Mouse (Mus musculus): ENCODE data around the gene Slc8a2. TPM values are rescaled to one million over a fixed set of nuclear protein-coding genes. Genes with fewer than 3 reads are reported as not detected.

Slc8a2 gene
- polyA plus RNA-seq, 2 experiments = 0.08 TPM; not detected in 1

DNA sequence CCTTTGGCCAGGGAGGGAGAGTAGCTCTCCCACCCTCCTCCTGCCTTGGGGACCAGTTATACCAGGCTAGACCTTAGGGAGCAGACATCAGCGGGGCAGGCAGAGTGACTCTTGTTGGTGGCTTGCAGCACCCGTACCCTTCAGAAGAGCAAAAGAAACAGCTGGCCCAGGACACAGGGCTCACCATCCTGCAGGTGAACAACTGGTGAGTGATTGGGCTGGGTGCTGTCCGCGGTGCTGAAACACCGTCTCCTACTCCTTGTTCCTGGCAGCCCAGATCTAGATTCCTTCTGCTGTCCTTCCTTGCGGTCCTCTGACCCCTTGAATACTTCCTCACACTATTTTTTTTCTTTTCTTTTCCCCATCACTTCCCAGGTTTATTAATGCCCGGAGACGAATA, 54.0 kb downstream of the Slc8a2 start:
- DNase-seq (ENCODE audit: low read depth in 3 of 3, low spot score in 3 of 3) = peak; percentile 23 to 31 (median 28)
- Histone ChIP-seq H3K4me1 (replicated peaks; ENCODE audit: control insufficient read depth in 2 of 2, insufficient read depth in 2 of 2, low read length in 1 of 2) (0 out of 4 replicates have a peak, but pooled peaks cover 0 to 2% of the 10 kb centered on the region in 2 experiments), H3K4me2 (ENCODE audit: low read depth) (no peak overlapping the region), H3K4me3 (ENCODE audit: insufficient read depth in 1 of 2, low read depth in 2 of 2, low read length in 2 of 2) (no peak overlapping the region), H3K36me3 (replicated peaks; ENCODE audit: control insufficient read depth, insufficient read depth, low read depth) (no peaks in the 10 kb centered on the region), H3K9ac (replicated peaks) (no peak overlapping the region), H3K27me3 (ENCODE audit: control insufficient read depth, insufficient read depth, low read length) (no peaks in the 10 kb centered on the region), H3K9me3 (ENCODE audit: control insufficient read depth, low read length) (no peaks in the 10 kb centered on the region), H3K27ac (no peak overlapping the region)
- TF ChIP-seq CTCF (IDR thresholded peaks at IDR 0.05; ENCODE audit: low read depth) = no peak
- TF ChIP-seq EP300 (IDR thresholded peaks at IDR 0.05; ENCODE audit: low read depth) = no peak
- no peak for ATAC-seq (ENCODE audit: insufficient read depth)
- WGBS (ENCODE audit: insufficient replicate concordance) = 13% methylated on average over 8 of the region's 8 CpGs

DNA sequence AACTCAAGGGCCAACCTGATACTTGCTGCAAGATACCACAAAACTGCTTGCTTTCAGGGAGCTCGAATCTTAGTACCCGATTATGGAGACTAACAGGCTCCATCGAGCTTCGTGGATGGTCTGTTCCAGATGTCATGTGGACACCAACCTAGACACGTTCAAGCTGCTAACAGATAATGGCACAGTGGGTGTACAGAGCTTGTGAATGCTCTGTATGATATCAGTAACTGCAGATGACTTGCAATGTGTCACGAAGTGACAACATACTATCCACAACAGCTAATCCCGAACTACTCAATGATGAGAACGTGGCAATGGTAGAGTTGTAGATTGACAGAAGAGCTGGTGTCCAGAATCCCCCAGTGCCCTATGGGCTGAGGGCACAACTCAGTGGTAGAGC, 57.9 kb downstream of the Slc8a2 start:
- Histone ChIP-seq H3K9ac (replicated peaks) (no peak overlapping the region), H3K27ac (no peak overlapping the region), H3K36me3 (replicated peaks; ENCODE audit: control insufficient read depth, insufficient read depth, low read depth) (no peaks in the 10 kb centered on the region), H3K9me3 (ENCODE audit: control insufficient read depth, low read length) (no peaks in the 10 kb centered on the region), H3K27me3 (ENCODE audit: control insufficient read depth, insufficient read depth, low read length) (no peaks in the 10 kb centered on the region), H3K4me3 (ENCODE audit: insufficient read depth in 1 of 2, low read depth in 2 of 2, low read length in 2 of 2) (no peak overlapping the region), H3K4me2 (ENCODE audit: low read depth) (no peak overlapping the region), H3K4me1 (replicated peaks; ENCODE audit: control insufficient read depth in 2 of 2, insufficient read depth in 2 of 2, low read length in 1 of 2) (0 out of 4 replicates have a peak, but pooled peaks cover 0 to 2% of the 10 kb centered on the region in 2 experiments)
- WGBS (ENCODE audit: insufficient replicate concordance) = 28% methylated on average over 8 of the region's 8 CpGs
- ATAC-seq (ENCODE audit: insufficient read depth) (peak; percentile 60; the same call in 1 of the 2 replicates), DNase-seq (ENCODE audit: low read depth in 3 of 3, low spot score in 3 of 3) (no peak)
- TF ChIP-seq CTCF (IDR thresholded peaks at IDR 0.05; ENCODE audit: low read depth) = no peak
- TF ChIP-seq EP300 (IDR thresholded peaks at IDR 0.05; ENCODE audit: low read depth) = 0 out of 2 replicates have a peak, but pooled peaks have one; percentile 19

DNA sequence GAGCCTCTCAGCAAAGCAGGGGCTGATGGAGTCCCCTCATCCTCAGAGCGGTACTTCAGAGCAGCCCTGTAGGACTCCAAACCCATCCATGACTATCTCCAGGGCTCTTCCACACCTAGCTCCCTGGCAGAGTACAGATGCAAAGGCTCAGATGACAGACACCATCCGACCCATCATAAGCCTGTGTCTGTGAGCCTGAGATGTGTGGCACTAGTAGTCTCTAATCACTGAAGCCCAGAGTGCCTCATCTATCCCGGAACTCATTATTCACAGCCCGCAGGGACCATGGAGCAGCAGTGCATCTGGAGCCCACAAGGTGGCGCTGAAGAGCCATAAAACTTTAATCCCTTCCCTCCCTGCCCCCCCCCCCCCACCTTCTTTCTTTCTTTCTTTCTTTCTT, 62.7 kb downstream of the Slc8a2 start:
- no peaks in the 10 kb centered on the region for H3K9me3 ChIP-seq (ENCODE audit: control insufficient read depth, low read length)
- H3K27ac ChIP-seq = no peak overlapping the region
- ATAC-seq (ENCODE audit: insufficient read depth) (peak; percentile 38; the same call in 1 of the 2 replicates), DNase-seq (ENCODE audit: low read depth in 3 of 3, low spot score in 3 of 3) (peak; percentile 39 to 62 (median 40))
- 18% methylated on average over 5 of the region's 5 CpGs for WGBS (ENCODE audit: insufficient replicate concordance)
- no peaks in the 10 kb centered on the region for H3K27me3 ChIP-seq (ENCODE audit: control insufficient read depth, insufficient read depth, low read length)
- no peak overlapping the region for H3K4me3 ChIP-seq (ENCODE audit: insufficient read depth in 1 of 2, low read depth in 2 of 2, low read length in 2 of 2)
- H3K4me2 ChIP-seq (ENCODE audit: low read depth) = no peak overlapping the region
- H3K36me3 ChIP-seq (replicated peaks; ENCODE audit: control insufficient read depth, insufficient read depth, low read depth) = no peaks in the 10 kb centered on the region
- no peak for TF ChIP-seq EP300 (IDR thresholded peaks at IDR 0.05; ENCODE audit: low read depth)
- TF ChIP-seq CTCF (IDR thresholded peaks at IDR 0.05; ENCODE audit: low read depth) = peak; percentile 78
- H3K9ac ChIP-seq (replicated peaks) = no peak overlapping the region
- H3K4me1 ChIP-seq (replicated peaks; ENCODE audit: control insufficient read depth in 2 of 2, insufficient read depth in 2 of 2, low read length in 1 of 2) = 0 out of 4 replicates have a peak, but pooled peaks cover 0 to 2% of the 10 kb centered on the region in 2 experiments

DNA sequence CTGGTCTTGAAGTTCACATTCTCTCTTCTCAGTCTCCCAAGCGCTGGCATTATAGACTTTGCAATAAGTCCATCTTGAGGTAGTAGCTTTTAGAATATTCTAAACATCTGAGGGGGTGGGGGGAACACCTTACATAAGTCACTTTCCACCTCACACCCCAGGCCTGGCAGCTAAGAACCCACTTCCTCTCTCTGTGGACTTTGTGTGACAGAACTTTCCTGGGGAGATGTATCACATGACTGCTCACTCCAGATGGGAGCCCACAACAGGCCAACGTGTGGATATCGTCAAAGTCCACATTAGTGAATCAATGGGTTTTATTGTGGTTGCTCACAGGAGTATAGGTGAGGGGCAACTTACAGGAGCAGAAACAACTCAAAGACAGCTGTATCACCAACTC, 64.1 kb downstream of the Slc8a2 start:
- Histone ChIP-seq H3K4me1 (replicated peaks; ENCODE audit: control insufficient read depth in 2 of 2, insufficient read depth in 2 of 2, low read length in 1 of 2) (no peaks in the 10 kb centered on the region), H3K9ac (replicated peaks) (no peak overlapping the region), H3K4me3 (ENCODE audit: insufficient read depth in 1 of 2, low read depth in 2 of 2, low read length in 2 of 2) (no peak overlapping the region), H3K27ac (no peak overlapping the region), H3K9me3 (ENCODE audit: control insufficient read depth, low read length) (no peaks in the 10 kb centered on the region), H3K27me3 (ENCODE audit: control insufficient read depth, insufficient read depth, low read length) (no peaks in the 10 kb centered on the region), H3K4me2 (ENCODE audit: low read depth) (no peak overlapping the region), H3K36me3 (replicated peaks; ENCODE audit: control insufficient read depth, insufficient read depth, low read depth) (no peaks in the 10 kb centered on the region; the same call in 1 of the 2 replicates)
- 19% methylated on average over 3 of the region's 3 CpGs for WGBS (ENCODE audit: insufficient replicate concordance)
- ATAC-seq (ENCODE audit: insufficient read depth) (no peak), DNase-seq (ENCODE audit: low read depth in 3 of 3, low spot score in 3 of 3) (no peak)
- TF ChIP-seq CTCF (IDR thresholded peaks at IDR 0.05; ENCODE audit: low read depth) (no peak), EP300 (IDR thresholded peaks at IDR 0.05; ENCODE audit: low read depth) (no peak)

DNA sequence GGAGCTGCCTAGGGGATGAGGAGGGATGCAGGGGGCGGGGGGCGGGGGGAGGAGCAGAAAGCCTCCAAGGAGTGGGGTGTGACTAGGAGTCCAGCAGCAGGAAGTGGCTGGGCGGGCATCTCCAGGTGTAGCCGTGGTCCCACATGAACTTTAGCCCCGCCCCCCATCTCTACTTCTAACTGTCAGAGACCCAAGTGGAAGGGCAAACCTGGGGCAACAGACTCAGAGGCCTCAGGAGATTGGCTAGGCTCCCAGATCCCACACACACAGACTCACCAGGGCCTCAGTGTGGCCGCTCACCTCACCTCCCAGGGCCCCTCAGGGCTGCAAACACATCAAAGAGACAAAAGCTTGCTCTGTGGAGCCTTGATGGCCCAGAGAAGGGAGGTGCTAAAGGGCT, 67.0 kb downstream of the Slc8a2 start:
- WGBS (ENCODE audit: insufficient replicate concordance) = 62% methylated on average over 6 of the region's 6 CpGs
- no peak overlapping the region for H3K4me2 ChIP-seq (ENCODE audit: low read depth)
- TF ChIP-seq CTCF (IDR thresholded peaks at IDR 0.05; ENCODE audit: low read depth) = no peak
- H3K4me1 ChIP-seq (replicated peaks; ENCODE audit: control insufficient read depth in 2 of 2, insufficient read depth in 2 of 2, low read length in 1 of 2) = no peaks in the 10 kb centered on the region
- no peak overlapping the region for H3K4me3 ChIP-seq (ENCODE audit: insufficient read depth in 1 of 2, low read depth in 2 of 2, low read length in 2 of 2)
- ATAC-seq (ENCODE audit: insufficient read depth) (no peak), DNase-seq (ENCODE audit: low read depth in 3 of 3, low spot score in 3 of 3) (no peak)
- H3K36me3 ChIP-seq (replicated peaks; ENCODE audit: control insufficient read depth, insufficient read depth, low read depth) = no peaks in the 10 kb centered on the region; the same call in 1 of the 2 replicates
- H3K27ac ChIP-seq = no peak overlapping the region
- no peaks in the 10 kb centered on the region for H3K27me3 ChIP-seq (ENCODE audit: control insufficient read depth, insufficient read depth, low read length)
- H3K9me3 ChIP-seq (ENCODE audit: control insufficient read depth, low read length) = no peaks in the 10 kb centered on the region
- H3K9ac ChIP-seq (replicated peaks) = no peak overlapping the region

All from liver, embryonic 14.5 days (tissue).